Mouse (Mus musculus) intestine, embryonic 16.5 days (tissue): ENCODE measurements at regions not wholly inside any gene's neighbourhood (a gene's known extent, or its start where the extent isn't known, plus 50 kb on each side); places are given as distances from the start of the nearest gene placed in this dataset.

Experiments
- ATAC-seq: fragments of 200-750 bp; cut with Nextera tagmentation; 2 replicates; pipeline ENCODE4 v1.8.0; 2017; ENCODE audit warnings: moderate TSS enrichment, moderate library complexity
- H3K27ac ChIP-seq: fragments of 300-500 bp; sonication (generic); 2 replicates; pipeline ENCODE4 v1.5.1; 2014; ENCODE audit warnings: mild to moderate bottlenecking, low read length
- H3K27me3 ChIP-seq: fragments of 300-500 bp; sonication (generic); replicated peaks from 2 replicates; pipeline ENCODE4 v1.6.1; 2014; ENCODE audit warnings: low read length, control low read depth, mixed read lengths; ENCODE audit not compliant: control insufficient read depth, insufficient read depth
- H3K36me3 ChIP-seq: fragments of 300-500 bp; sonication (generic); 2 replicates; pipeline ENCODE4 v1.6.1; 2014; ENCODE audit warnings: low read length, control low read depth; ENCODE audit not compliant: control insufficient read depth, insufficient read depth
- H3K4me1 ChIP-seq: fragments of 300-500 bp; sonication (generic); 2 replicates; pipeline ENCODE4 v1.6.1; 2014; ENCODE audit warnings: low read length, control low read depth, mixed read lengths; ENCODE audit not compliant: control insufficient read depth, insufficient read depth
- H3K4me2 ChIP-seq: fragments of 300-500 bp; sonication (generic); 2 replicates; pipeline ENCODE4 v1.6.1; 2014; ENCODE audit warnings: low read depth, low read length, control low read depth
- H3K4me3 ChIP-seq: fragments of 300-500 bp; sonication (generic); 2 replicates; pipeline ENCODE4 v1.5.1; 2014; ENCODE audit warnings: mild to moderate bottlenecking, low read length
- H3K9ac ChIP-seq: fragments of 300-500 bp; sonication (generic); 2 replicates; pipeline ENCODE4 v1.6.1; 2014; ENCODE audit warnings: low read depth, low read length
- H3K9me3 ChIP-seq: fragments of 300-500 bp; sonication (generic); 2 replicates; pipeline ENCODE4 v1.6.1; 2016; ENCODE audit warnings: low read length, control low read depth; ENCODE audit not compliant: control insufficient read depth
- WGBS: fragments of 180-500 bp; shearing (Covaris S2); extraction: QIAGEN DNeasy Blood & Tissue Kit; methylation state at CpG from one replicate; pipeline ENCODE4 v1.1.7; 2014; 5-methylcytosine and 5-hydroxymethylcytosine counted together

- Histone ChIP-seq H3K9me3 (no peaks in the 10 kb centered on the region), H3K4me2 (no peak overlapping the region), H3K27ac (no peak overlapping the region), H3K9ac (no peak overlapping the region), H3K4me1 (no peaks in the 10 kb centered on the region), H3K27me3 (no peaks in the 10 kb centered on the region), H3K4me3 (no peak overlapping the region), H3K36me3 (no peaks in the 10 kb centered on the region)
- no peak for ATAC-seq
- 62% methylated on average over 4 of the region's 4 CpGs for WGBS
Measured at GRCm38 (mm10) chr13:102487416-102488097, 205.8 kb upstream of the Cd180 start.

GRCm38 (mm10) chr13:102491370-102491769 lies 202.0 kb upstream of the Cd180 start:
- Histone ChIP-seq H3K4me1 (no peaks in the 10 kb centered on the region), H3K4me2 (no peak overlapping the region), H3K9ac (no peak overlapping the region), H3K27me3 (no peaks in the 10 kb centered on the region), H3K27ac (no peak overlapping the region), H3K4me3 (no peak overlapping the region), H3K9me3 (no peaks in the 10 kb centered on the region), H3K36me3 (no peaks in the 10 kb centered on the region)
- WGBS: 61% methylated on average over 4 of the region's 4 CpGs
- no peak for ATAC-seq

DNA sequence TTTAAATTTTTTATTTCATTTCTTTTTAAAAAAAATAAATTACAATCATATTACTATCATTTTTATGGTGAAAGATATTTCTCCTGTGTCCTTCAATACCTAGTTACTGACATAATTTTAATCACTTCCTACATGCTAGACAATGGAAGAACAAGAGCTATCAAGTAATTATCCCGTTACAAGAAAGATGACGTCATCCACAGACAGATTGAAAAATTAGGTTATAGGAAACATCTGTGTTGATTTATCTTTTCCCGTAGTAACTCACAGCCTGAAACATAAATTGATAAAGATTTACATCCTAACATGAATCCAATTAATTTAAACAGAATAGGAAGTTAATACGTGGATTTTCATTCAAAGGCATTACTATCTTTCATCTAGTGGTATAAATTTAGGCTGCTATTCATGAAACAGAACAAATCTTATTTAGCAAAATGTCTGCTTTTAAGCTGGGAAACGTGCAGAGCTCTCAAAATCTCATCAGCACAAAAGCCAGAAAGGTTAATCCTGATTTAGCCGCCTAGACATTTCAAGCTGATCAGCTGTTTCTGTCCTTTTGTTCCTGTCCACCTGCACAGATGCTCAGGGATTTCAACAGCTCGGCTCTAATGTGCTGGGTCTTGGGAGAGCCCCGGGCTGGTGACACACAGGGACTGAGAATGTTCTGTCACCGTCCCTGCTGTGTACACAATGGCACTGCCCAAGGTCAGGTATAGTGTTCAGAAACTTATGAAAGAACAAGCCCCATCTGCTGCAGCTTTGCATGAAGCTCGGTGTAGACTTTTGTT lies 189.0 kb upstream of the Cd180 start:
- no peak overlapping the region for H3K27ac ChIP-seq
- ATAC-seq: no peak
- no peaks in the 10 kb centered on the region for H3K27me3 ChIP-seq
- no peak overlapping the region for H3K4me2 ChIP-seq
- no peak overlapping the region for H3K9ac ChIP-seq
- WGBS: 49% methylated on average over 10 of the region's 10 CpGs
- H3K4me3 ChIP-seq: no peak overlapping the region
- no peaks in the 10 kb centered on the region for H3K9me3 ChIP-seq
- no peaks in the 10 kb centered on the region for H3K4me1 ChIP-seq
- H3K36me3 ChIP-seq: no peaks in the 10 kb centered on the region

GRCm38 (mm10) chr13:102507226-102507625 lies 186.1 kb upstream of the Cd180 start:
- no peaks in the 10 kb centered on the region for H3K9me3 ChIP-seq
- no peaks in the 10 kb centered on the region for H3K27me3 ChIP-seq
- 69% methylated on average over 1 of the region's 1 CpGs for WGBS
- ATAC-seq: no peak
- H3K9ac ChIP-seq: no peak overlapping the region
- H3K36me3 ChIP-seq: no peaks in the 10 kb centered on the region
- no peaks in the 10 kb centered on the region for H3K4me1 ChIP-seq
- no peak overlapping the region for H3K4me2 ChIP-seq
- no peak overlapping the region for H3K4me3 ChIP-seq
- H3K27ac ChIP-seq: no peak overlapping the region

GRCm38 (mm10) chr13:102507916-102508315 lies 185.4 kb upstream of the Cd180 start:
- H3K4me1 ChIP-seq: no peaks in the 10 kb centered on the region
- H3K9me3 ChIP-seq: no peaks in the 10 kb centered on the region
- no peak overlapping the region for H3K4me2 ChIP-seq
- no peaks in the 10 kb centered on the region for H3K36me3 ChIP-seq
- ATAC-seq: no peak
- H3K27ac ChIP-seq: no peak overlapping the region
- no peaks in the 10 kb centered on the region for H3K27me3 ChIP-seq
- H3K4me3 ChIP-seq: no peak overlapping the region
- no peak overlapping the region for H3K9ac ChIP-seq

DNA sequence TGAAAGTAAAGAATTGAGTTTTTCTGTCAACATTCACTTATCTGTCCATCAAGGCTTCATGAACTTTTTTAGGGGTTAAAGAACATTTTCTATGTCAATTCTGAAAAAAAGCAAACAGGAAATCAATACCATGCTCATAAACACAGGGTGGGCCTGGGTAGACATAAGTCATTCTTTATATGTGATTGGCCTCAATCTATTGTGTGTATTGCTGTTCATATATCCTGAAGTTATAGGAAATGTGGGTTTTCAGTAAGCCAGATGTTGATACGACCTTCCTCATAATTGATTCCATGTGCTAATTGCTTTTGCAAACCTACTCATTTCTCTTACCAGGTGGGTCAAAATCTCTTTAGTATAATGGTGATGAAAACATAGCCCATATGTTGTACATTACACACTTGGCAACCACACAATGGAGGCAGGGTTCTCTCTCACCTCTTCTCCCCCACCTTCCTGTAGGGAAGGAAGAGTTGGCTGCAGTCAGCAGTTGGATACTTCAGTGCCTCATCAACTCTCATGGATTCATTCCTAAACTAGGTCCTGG lies 182.6 kb upstream of the Cd180 start:
- ATAC-seq: no peak
- H3K27ac ChIP-seq: no peak overlapping the region
- no peaks in the 10 kb centered on the region for H3K9me3 ChIP-seq
- H3K27me3 ChIP-seq: no peaks in the 10 kb centered on the region
- H3K4me2 ChIP-seq: no peak overlapping the region
- WGBS: 79% methylated on average over 1 of the region's 1 CpGs
- no peak overlapping the region for H3K4me3 ChIP-seq
- no peaks in the 10 kb centered on the region for H3K4me1 ChIP-seq
- H3K36me3 ChIP-seq: no peaks in the 10 kb centered on the region
- H3K9ac ChIP-seq: no peak overlapping the region

- no peaks in the 10 kb centered on the region for H3K9me3 ChIP-seq
- no peaks in the 10 kb centered on the region for H3K27me3 ChIP-seq
- no peak overlapping the region for H3K9ac ChIP-seq
- ATAC-seq: no peak
- H3K27ac ChIP-seq: no peak overlapping the region
- H3K4me3 ChIP-seq: no peak overlapping the region
- no peaks in the 10 kb centered on the region for H3K36me3 ChIP-seq
- H3K4me2 ChIP-seq: no peak overlapping the region
- H3K4me1 ChIP-seq: no peaks in the 10 kb centered on the region
- 85% methylated on average over 5 of the region's 5 CpGs for WGBS
Measured at GRCm38 (mm10) chr13:102518169-102518882, 175.0 kb upstream of the Cd180 start.

- no peaks in the 10 kb centered on the region for H3K36me3 ChIP-seq
- 51% methylated on average over 1 of the region's 1 CpGs for WGBS
- H3K27ac ChIP-seq: no peak overlapping the region
- H3K9ac ChIP-seq: no peak overlapping the region
- ATAC-seq: no peak
- H3K27me3 ChIP-seq: no peaks in the 10 kb centered on the region
- no peaks in the 10 kb centered on the region for H3K9me3 ChIP-seq
- no peaks in the 10 kb centered on the region for H3K4me1 ChIP-seq
- H3K4me2 ChIP-seq: no peak overlapping the region
- no peak overlapping the region for H3K4me3 ChIP-seq
Measured at GRCm38 (mm10) chr13:102521427-102521826, 171.9 kb upstream of the Cd180 start.

DNA sequence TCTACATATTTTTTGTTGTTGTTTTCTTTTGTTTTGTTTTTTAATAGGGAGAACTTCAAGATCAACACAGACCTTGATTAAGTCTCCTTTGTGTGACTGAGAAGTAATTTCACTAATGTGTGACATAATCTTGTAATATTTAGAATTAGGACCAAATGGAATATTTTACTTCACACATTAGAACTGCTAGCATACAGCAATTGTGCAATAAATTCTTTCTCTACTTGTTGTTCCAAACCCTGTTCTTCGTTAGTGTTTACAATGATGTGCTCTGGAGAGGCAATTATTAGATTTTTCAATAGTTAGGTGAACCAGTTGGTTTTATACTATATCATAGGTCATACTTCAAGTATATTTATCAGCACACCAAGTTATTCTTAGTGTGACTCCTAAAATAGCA lies 171.3 kb upstream of the Cd180 start:
- Histone ChIP-seq H3K4me3 (no peak overlapping the region), H3K9ac (no peak overlapping the region), H3K9me3 (no peaks in the 10 kb centered on the region), H3K4me2 (no peak overlapping the region), H3K4me1 (no peaks in the 10 kb centered on the region), H3K36me3 (no peaks in the 10 kb centered on the region), H3K27ac (no peak overlapping the region), H3K27me3 (no peaks in the 10 kb centered on the region)
- no peak for ATAC-seq
- WGBS: 79% methylated on average over 1 of the region's 1 CpGs
